Mouse (Mus musculus): ENCODE results near the gene Ccl11.

GRCm38 (mm10) chr11:82010115-82010514, 47.5 kb upstream of the Ccl11 start:
- TF ChIP-seq USF1 (IDR thresholded peaks at IDR 0.05; ENCODE audit: low read depth) (no peak), POLR2A (IDR thresholded peaks at IDR 0.05; ENCODE audit: insufficient read length, low read depth) (no peak), POLR2AphosphoS2 (IDR thresholded peaks at IDR 0.05; ENCODE audit: insufficient read length, low read depth) (no peak), CEBPB (IDR thresholded peaks at IDR 0.05; ENCODE audit: insufficient read depth, poor library complexity, severe bottlenecking) (no peak)

Data from myocyte (in vitro differentiated cells).